Mouse (Mus musculus): Measurements from ENCODE around the gene Chka. TPM values are rescaled to one million over a fixed set of nuclear protein-coding genes. Genes with fewer than 3 reads are reported as not detected.

Gene Chka
- polyA plus RNA-seq, 1 experiment from 2014 or later = 37.5 TPM

GRCm38 (mm10) chr19:3831716-3832115, 19.9 kb upstream of the Chka start:
- ATAC-seq (replicated peaks; ENCODE audit: low FRiP score) = peak; percentile 90
- Histone ChIP-seq H3K4me3 (ENCODE audit: low read depth, low read length) (no peak overlapping the region), H3K9me3 (ENCODE audit: control insufficient read depth, low read length) (no peaks in the 10 kb centered on the region), H3K4me2 (no peak overlapping the region), H3K27me3 (replicated peaks; ENCODE audit: control insufficient read depth, insufficient read depth, low read length) (no peaks in the 10 kb centered on the region), H3K36me3 (ENCODE audit: control insufficient read depth, insufficient read depth, low read length) (no peaks in the 10 kb centered on the region), H3K9ac (ENCODE audit: low read depth, low read length) (no peak overlapping the region), H3K27ac (ENCODE audit: low read depth, low read length) (peak overlapping the region; percentile 45), H3K4me1 (replicated peaks; ENCODE audit: control insufficient read depth, insufficient read depth, low read length) (peaks cover 11% of the 10 kb centered on the region)
- WGBS = 44% methylated on average over 8 of the region's 8 CpGs
- peak; percentile 43 for DNase-seq (ENCODE audit: low spot score)

DNA sequence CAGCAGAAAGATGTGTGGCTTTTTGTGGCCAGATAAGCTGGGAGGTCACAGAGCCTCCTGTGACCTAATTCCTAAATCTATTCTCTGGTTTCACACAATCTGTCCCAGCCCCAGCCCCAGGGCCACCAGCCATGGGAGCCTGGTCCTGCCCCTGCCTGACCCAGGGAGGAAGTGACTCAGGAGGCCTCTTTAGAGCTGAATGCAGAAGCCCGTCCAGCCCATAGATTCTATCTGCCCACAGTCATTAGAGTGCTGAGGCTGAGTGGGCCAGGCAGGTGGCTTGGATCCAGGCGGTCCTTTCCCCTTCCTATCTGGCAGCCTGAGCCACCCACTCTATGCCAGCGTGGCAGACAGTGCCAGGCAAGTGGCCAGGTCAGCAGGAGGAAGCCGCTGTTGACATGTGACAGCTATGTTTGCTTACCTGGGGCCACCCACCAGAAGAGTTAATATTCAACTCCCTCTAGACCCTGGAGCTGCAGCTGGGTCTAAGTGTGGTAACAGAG, 18.7 kb upstream of the Chka start:
- H3K4me1 ChIP-seq (replicated peaks; ENCODE audit: control insufficient read depth, insufficient read depth, low read length) = peaks cover 11% of the 10 kb centered on the region
- no peaks in the 10 kb centered on the region for H3K27me3 ChIP-seq (replicated peaks; ENCODE audit: control insufficient read depth, insufficient read depth, low read length)
- H3K9ac ChIP-seq (ENCODE audit: low read depth, low read length) = peak overlapping the region; percentile 39; the same call in 1 of the 2 replicates
- peak; percentile 53 for ATAC-seq (replicated peaks; ENCODE audit: low FRiP score)
- 41% methylated on average over 4 of the region's 4 CpGs for WGBS
- no peaks in the 10 kb centered on the region for H3K9me3 ChIP-seq (ENCODE audit: control insufficient read depth, low read length)
- H3K27ac ChIP-seq (ENCODE audit: low read depth, low read length) = peak overlapping the region; percentile 75
- DNase-seq (ENCODE audit: low spot score) = peak; percentile 62
- 0 out of 2 replicates have a peak overlapping the region, but pooled peaks have one; percentile 4 for H3K4me2 ChIP-seq
- no peak overlapping the region for H3K4me3 ChIP-seq (ENCODE audit: low read depth, low read length)
- H3K36me3 ChIP-seq (ENCODE audit: control insufficient read depth, insufficient read depth, low read length) = no peaks in the 10 kb centered on the region

- Histone ChIP-seq H3K9me3 (ENCODE audit: control insufficient read depth, low read length) (no peaks in the 10 kb centered on the region), H3K9ac (ENCODE audit: low read depth, low read length) (no peak overlapping the region), H3K27me3 (replicated peaks; ENCODE audit: control insufficient read depth, insufficient read depth, low read length) (no peaks in the 10 kb centered on the region), H3K4me1 (replicated peaks; ENCODE audit: control insufficient read depth, insufficient read depth, low read length) (peaks cover 11% of the 10 kb centered on the region), H3K4me3 (ENCODE audit: low read depth, low read length) (no peak overlapping the region), H3K4me2 (no peak overlapping the region), H3K36me3 (ENCODE audit: control insufficient read depth, insufficient read depth, low read length) (no peaks in the 10 kb centered on the region), H3K27ac (ENCODE audit: low read depth, low read length) (no peak overlapping the region)
- ATAC-seq (replicated peaks; ENCODE audit: low FRiP score) (no peak), DNase-seq (ENCODE audit: low spot score) (no peak)
- WGBS = 87% methylated on average over 7 of the region's 7 CpGs
These were observed 17.3 kb upstream of the Chka start for GRCm38 (mm10) chr19:3834301-3834700.

DNA sequence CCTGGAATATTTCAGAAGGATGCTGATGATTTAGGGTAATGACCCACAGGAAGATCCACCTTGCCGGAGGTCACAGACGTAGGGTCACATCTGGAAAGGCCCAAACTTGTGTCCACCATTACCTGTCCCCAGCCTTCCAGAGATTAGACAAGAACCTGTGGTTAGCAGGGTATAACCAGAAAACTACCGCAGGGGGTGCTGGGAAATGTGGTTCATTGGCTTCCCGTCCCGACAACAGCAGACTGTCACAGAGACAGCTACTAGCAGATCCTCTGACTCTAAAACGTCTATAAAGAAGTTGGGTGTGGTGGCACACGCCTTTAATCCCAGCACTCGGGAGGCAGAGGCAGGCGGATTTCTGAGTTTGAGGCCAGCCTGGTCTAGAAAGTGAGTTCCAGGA, 14.8 kb upstream of the Chka start:
- H3K4me3 ChIP-seq (ENCODE audit: low read depth, low read length) = no peak overlapping the region
- H3K9ac ChIP-seq (ENCODE audit: low read depth, low read length) = no peak overlapping the region
- peaks cover 9% of the 10 kb centered on the region for H3K4me1 ChIP-seq (replicated peaks; ENCODE audit: control insufficient read depth, insufficient read depth, low read length)
- no peaks in the 10 kb centered on the region for H3K27me3 ChIP-seq (replicated peaks; ENCODE audit: control insufficient read depth, insufficient read depth, low read length)
- H3K9me3 ChIP-seq (ENCODE audit: control insufficient read depth, low read length) = no peaks in the 10 kb centered on the region
- H3K27ac ChIP-seq (ENCODE audit: low read depth, low read length) = no peak overlapping the region
- no peaks in the 10 kb centered on the region for H3K36me3 ChIP-seq (ENCODE audit: control insufficient read depth, insufficient read depth, low read length)
- no peak for ATAC-seq (replicated peaks; ENCODE audit: low FRiP score)
- no peak for DNase-seq (ENCODE audit: low spot score)
- WGBS = 74% methylated on average over 9 of the region's 9 CpGs
- no peak overlapping the region for H3K4me2 ChIP-seq

- no peak overlapping the region for H3K4me3 ChIP-seq (ENCODE audit: low read depth, low read length)
- H3K36me3 ChIP-seq (ENCODE audit: control insufficient read depth, insufficient read depth, low read length) = no peaks in the 10 kb centered on the region
- ATAC-seq (replicated peaks; ENCODE audit: low FRiP score) = no peak
- no peak for DNase-seq (ENCODE audit: low spot score)
- H3K27me3 ChIP-seq (replicated peaks; ENCODE audit: control insufficient read depth, insufficient read depth, low read length) = no peaks in the 10 kb centered on the region
- no peaks in the 10 kb centered on the region; the same call in 1 of the 2 replicates for H3K4me1 ChIP-seq (replicated peaks; ENCODE audit: control insufficient read depth, insufficient read depth, low read length)
- H3K27ac ChIP-seq (ENCODE audit: low read depth, low read length) = no peak overlapping the region
- no peak overlapping the region for H3K4me2 ChIP-seq
- no peak overlapping the region for H3K9ac ChIP-seq (ENCODE audit: low read depth, low read length)
- H3K9me3 ChIP-seq (ENCODE audit: control insufficient read depth, low read length) = no peaks in the 10 kb centered on the region
- WGBS = 81% methylated on average over 3 of the region's 3 CpGs
These were observed 12.6 kb upstream of the Chka start for GRCm38 (mm10) chr19:3838931-3839330.

DNA sequence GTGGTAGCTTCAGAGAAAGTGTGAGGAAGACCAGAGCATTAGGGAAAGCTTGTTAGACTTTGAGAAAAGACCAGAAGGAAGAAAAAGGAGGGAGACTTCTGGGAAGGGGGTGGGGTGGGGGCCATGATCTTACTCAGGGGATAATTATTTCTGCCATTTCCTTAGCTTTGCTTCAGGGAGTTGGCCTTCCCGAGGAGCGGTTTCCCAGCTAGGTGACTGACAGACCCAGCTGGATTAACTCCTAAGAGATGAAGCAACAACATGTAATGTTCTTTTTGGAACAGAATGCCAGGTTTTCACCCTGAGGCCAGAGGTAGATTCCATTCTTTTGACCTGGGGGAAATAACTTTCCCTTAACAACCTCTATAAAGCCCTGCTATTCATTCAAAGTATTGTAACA, 11.9 kb upstream of the Chka start:
- WGBS = 64% methylated on average over 2 of the region's 2 CpGs

DNA sequence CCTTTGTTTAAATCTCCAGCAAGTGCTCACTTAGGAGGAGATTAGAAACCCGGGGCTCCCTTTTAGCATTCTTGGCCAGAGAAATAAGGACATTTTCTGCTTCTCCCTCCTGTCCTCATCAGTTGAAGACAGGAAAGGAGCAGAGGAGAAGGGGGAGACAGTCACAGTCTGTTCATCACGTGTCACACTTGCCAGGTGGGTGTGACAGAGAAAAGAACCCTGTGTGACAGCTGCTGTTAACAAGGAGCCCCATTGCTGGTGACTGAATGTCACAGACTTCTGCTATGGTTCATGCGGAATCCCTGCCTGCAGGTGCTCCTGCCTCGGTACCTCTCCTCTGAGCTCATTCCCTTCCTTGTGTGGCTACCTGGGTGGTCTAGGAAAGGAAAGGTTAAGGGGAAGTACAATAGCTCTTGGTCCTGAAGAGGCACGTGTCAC, 11.3 kb upstream of the Chka start:
- H3K27me3 ChIP-seq (replicated peaks; ENCODE audit: control insufficient read depth, insufficient read depth, low read length) = no peaks in the 10 kb centered on the region
- H3K27ac ChIP-seq (ENCODE audit: low read depth, low read length) = no peak overlapping the region
- H3K4me3 ChIP-seq (ENCODE audit: low read depth, low read length) = no peak overlapping the region
- no peak for DNase-seq (ENCODE audit: low spot score)
- H3K36me3 ChIP-seq (ENCODE audit: control insufficient read depth, insufficient read depth, low read length) = no peaks in the 10 kb centered on the region
- ATAC-seq (replicated peaks; ENCODE audit: low FRiP score) = no peak
- no peak overlapping the region for H3K4me2 ChIP-seq
- WGBS = 51% methylated on average over 5 of the region's 5 CpGs
- H3K9ac ChIP-seq (ENCODE audit: low read depth, low read length) = no peak overlapping the region
- no peaks in the 10 kb centered on the region for H3K9me3 ChIP-seq (ENCODE audit: control insufficient read depth, low read length)
- H3K4me1 ChIP-seq (replicated peaks; ENCODE audit: control insufficient read depth, insufficient read depth, low read length) = no peaks in the 10 kb centered on the region; the same call in 1 of the 2 replicates

More for the DNA sequence above, 11.9 kb upstream of the Chka start:
- ATAC-seq (replicated peaks; ENCODE audit: low FRiP score) (no peak), DNase-seq (ENCODE audit: low spot score) (no peak)
- H3K27me3 ChIP-seq (replicated peaks; ENCODE audit: control insufficient read depth, insufficient read depth, low read length) = no peaks in the 10 kb centered on the region
- no peak overlapping the region for H3K9ac ChIP-seq (ENCODE audit: low read depth, low read length)
- H3K9me3 ChIP-seq (ENCODE audit: control insufficient read depth, low read length) = no peaks in the 10 kb centered on the region
- no peaks in the 10 kb centered on the region; the same call in 1 of the 2 replicates for H3K4me1 ChIP-seq (replicated peaks; ENCODE audit: control insufficient read depth, insufficient read depth, low read length)
- no peak overlapping the region for H3K4me3 ChIP-seq (ENCODE audit: low read depth, low read length)
- H3K4me2 ChIP-seq = no peak overlapping the region
- no peak overlapping the region for H3K27ac ChIP-seq (ENCODE audit: low read depth, low read length)
- H3K36me3 ChIP-seq (ENCODE audit: control insufficient read depth, insufficient read depth, low read length) = no peaks in the 10 kb centered on the region

DNA sequence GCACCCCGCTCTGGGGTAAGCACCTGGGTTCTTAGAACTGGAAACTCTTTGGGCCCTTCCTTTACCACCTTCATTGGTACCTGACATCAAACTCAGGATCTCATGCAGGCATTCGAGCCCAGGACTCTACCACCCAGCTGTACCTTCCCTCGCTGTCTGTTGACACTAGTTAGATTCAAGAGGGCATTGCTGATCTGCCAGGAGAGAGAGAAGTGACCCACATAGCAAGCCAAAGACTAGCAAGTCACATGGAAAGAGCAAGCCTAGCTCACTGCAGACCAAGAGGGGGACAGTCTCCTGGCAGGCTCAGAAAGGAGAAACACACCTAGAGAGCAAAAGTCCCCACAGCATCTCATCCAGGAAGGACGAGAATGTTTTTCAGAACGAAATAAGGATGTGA, 10.9 kb upstream of the Chka start:
- DNase-seq (ENCODE audit: low spot score) = no peak
- H3K4me3 ChIP-seq (ENCODE audit: low read depth, low read length) = no peak overlapping the region
- no peak for ATAC-seq (replicated peaks; ENCODE audit: low FRiP score)
- no peaks in the 10 kb centered on the region for H3K9me3 ChIP-seq (ENCODE audit: control insufficient read depth, low read length)
- no peak overlapping the region for H3K9ac ChIP-seq (ENCODE audit: low read depth, low read length)
- no peak overlapping the region for H3K27ac ChIP-seq (ENCODE audit: low read depth, low read length)
- H3K27me3 ChIP-seq (replicated peaks; ENCODE audit: control insufficient read depth, insufficient read depth, low read length) = no peaks in the 10 kb centered on the region
- no peaks in the 10 kb centered on the region for H3K4me1 ChIP-seq (replicated peaks; ENCODE audit: control insufficient read depth, insufficient read depth, low read length)
- WGBS = 68% methylated on average over 5 of the region's 5 CpGs
- no peak overlapping the region for H3K4me2 ChIP-seq
- no peaks in the 10 kb centered on the region for H3K36me3 ChIP-seq (ENCODE audit: control insufficient read depth, insufficient read depth, low read length)

DNA sequence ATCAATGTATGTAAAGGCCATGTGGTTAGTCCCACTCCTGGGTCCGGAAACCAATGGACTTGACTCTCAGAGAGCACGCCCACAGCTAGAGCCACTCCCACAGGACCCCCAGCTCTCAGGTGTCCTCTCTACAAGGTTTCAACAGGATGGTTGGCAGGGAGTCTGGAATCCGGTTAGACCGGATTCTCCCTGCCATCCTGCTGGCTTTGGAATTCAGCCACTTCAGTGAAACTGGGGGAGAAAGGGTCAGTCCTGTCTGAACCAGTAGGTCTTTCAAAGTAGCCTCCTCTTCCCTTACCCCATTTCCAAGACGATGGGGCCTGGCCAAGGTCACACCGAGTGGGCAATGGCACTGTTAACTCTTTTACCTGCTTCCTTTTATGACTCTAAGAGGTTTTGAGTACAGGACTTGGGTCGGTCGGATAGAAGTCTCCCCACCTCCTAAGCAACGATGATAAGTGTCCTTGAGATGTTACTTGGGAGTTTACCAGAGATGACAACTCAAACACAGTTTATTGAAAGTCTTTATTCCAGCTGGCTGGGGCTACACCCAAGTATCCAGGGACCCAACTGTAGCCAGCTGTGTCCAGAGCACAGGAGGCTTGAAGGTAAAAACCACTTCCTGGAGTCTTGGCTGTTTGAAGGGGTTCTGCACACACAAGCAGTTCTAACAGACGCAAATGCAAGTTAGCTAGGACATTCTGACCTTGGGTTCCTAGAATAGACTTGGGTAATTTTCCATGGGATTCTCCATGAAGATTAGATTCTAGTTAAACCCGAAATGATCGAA, 9.0 kb upstream of the Chka start:
- Histone ChIP-seq H3K4me3 (ENCODE audit: low read depth, low read length) (no peak overlapping the region), H3K27ac (ENCODE audit: low read depth, low read length) (no peak overlapping the region), H3K27me3 (replicated peaks; ENCODE audit: control insufficient read depth, insufficient read depth, low read length) (no peaks in the 10 kb centered on the region), H3K9ac (ENCODE audit: low read depth, low read length) (no peak overlapping the region), H3K4me1 (replicated peaks; ENCODE audit: control insufficient read depth, insufficient read depth, low read length) (no peaks in the 10 kb centered on the region), H3K36me3 (ENCODE audit: control insufficient read depth, insufficient read depth, low read length) (no peaks in the 10 kb centered on the region), H3K4me2 (no peak overlapping the region), H3K9me3 (ENCODE audit: control insufficient read depth, low read length) (no peaks in the 10 kb centered on the region)
- DNase-seq (ENCODE audit: low spot score) (no peak), ATAC-seq (replicated peaks; ENCODE audit: low FRiP score) (no peak)
- 45% methylated on average over 12 of the region's 12 CpGs for WGBS

Measured in liver, embryonic 11.5 days (tissue).